Mouse (Mus musculus) stomach, postnatal 0 days (tissue): ENCODE data around the gene Commd3.

Source experiments
- CTCF ChIP-seq: IDR thresholded peaks from 2 replicates; pipeline ENCODE4 v1.5.1; 2016; ENCODE audit warnings: antibody characterized with exemption, low read depth, mild to moderate bottlenecking, moderate library complexity
- EP300 ChIP-seq: optimal IDR thresholded peaks from 2 replicates; pipeline ENCODE3; 2016; ENCODE audit warnings: antibody characterized with exemption

DNA sequence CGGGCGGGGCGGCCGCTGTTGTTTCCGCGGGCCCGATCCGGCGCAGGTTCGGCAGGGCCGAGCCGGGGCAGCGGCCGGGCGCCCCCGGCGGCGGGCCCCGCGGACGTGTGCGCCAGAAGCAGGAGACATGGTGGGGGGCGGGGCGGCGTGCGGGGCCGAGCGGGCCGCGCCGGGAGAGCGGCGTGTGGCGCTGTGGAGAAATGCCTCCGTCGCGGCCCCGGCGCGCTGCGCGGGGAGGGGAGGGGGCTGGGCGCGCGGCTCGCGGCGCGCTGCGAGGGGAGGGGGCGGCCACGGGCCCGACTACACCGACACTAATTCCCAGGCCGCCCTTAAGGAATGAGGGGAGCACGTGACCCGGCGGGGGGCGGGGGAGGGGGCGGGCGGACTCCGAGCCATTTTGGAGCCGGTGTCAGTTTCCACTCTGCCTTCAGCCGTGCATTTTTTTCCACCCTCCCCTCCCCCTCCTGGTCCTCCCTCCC, 4.3 kb downstream of the Commd3 start:
- TF ChIP-seq CTCF, result peak; percentile 4; the same call in 1 of the 2 replicates
- TF ChIP-seq EP300, result no peak
